Mouse (Mus musculus) megakaryocyte-erythroid progenitor cell, adult 5-6 weeks (primary cell): ENCODE results near the gene Eef2kmt. TPM values are rescaled to one million over a fixed set of nuclear protein-coding genes. Genes with fewer than 3 reads are reported as not detected.

ENCODE experiments used
- total RNA-seq, 2 experiments: library from RNA; stranded (forward) in 1 of 2; stranded (reverse) in 1 of 2; fragments of 200-1000, 215-1000 nt in 1 of 2; fragments of >200 nt in 1 of 2; fragmentation: Nextera tagmentation in 1 of 2; gene quantifications; 2 replicates each; pipeline ENCODE4 v1.2.3; 2014 to 2017

The Eef2kmt gene
- total RNA-seq, 2 experiments from 2014 or later = 23.9 to 32.4 TPM

Other genes with a start within 250 kb of the Eef2kmt start
- not detected in 2 replicates for gene Smim22, start 248.7 kb downstream of the Eef2kmt start, total RNA-seq (2014; fragmentation: Nextera tagmentation)
- not detected in 2 replicates for gene Smim22, start 248.7 kb downstream of the Eef2kmt start, total RNA-seq (2017)
- 3.4 and 24.4 TPM in 2 replicates for gene Rogdi, start 242.4 kb downstream of the Eef2kmt start, total RNA-seq (2014; fragmentation: Nextera tagmentation)
- gene Rogdi, start 242.4 kb downstream of the Eef2kmt start, total RNA-seq (2017) = 1.6 and 2.2 TPM in 2 replicates
- 68.7 and 80.2 TPM in 2 replicates for gene Glyr1, start 206.1 kb downstream of the Eef2kmt start, total RNA-seq (2014; fragmentation: Nextera tagmentation)
- 84.7 and 85.2 TPM in 2 replicates for gene Glyr1, start 206.1 kb downstream of the Eef2kmt start, total RNA-seq (2017)
- 47.5 and 48.3 TPM in 2 replicates for gene Ubn1, start 205.9 kb downstream of the Eef2kmt start, total RNA-seq (2014; fragmentation: Nextera tagmentation)
- gene Ubn1, start 205.9 kb downstream of the Eef2kmt start, total RNA-seq (2017) = 38.4 and 39.8 TPM in 2 replicates
- gene Ppl, start 123.6 kb downstream of the Eef2kmt start, total RNA-seq (2014; fragmentation: Nextera tagmentation) = not detected in 2 replicates
- not detected in 2 replicates for gene Ppl, start 123.6 kb downstream of the Eef2kmt start, total RNA-seq (2017)
- not detected in 2 replicates for gene Sec14l5, start 108.9 kb downstream of the Eef2kmt start, total RNA-seq (2014; fragmentation: Nextera tagmentation)
- gene Sec14l5, start 108.9 kb downstream of the Eef2kmt start, total RNA-seq (2017) = not detected in 2 replicates
- gene Nagpa, start 52.0 kb downstream of the Eef2kmt start, total RNA-seq (2014; fragmentation: Nextera tagmentation) = 21.1 and 23.5 TPM in 2 replicates
- gene Nagpa, start 52.0 kb downstream of the Eef2kmt start, total RNA-seq (2017) = 27.3 and 28.6 TPM in 2 replicates
- not detected in 2 replicates for gene AU021092, start 33.7 kb downstream of the Eef2kmt start, total RNA-seq (2014; fragmentation: Nextera tagmentation)
- gene AU021092, start 33.7 kb downstream of the Eef2kmt start, total RNA-seq (2017) = not detected in 2 replicates
- 18.7 and 23.5 TPM in 2 replicates for gene Alg1, start 22.4 kb downstream of the Eef2kmt start, total RNA-seq (2014; fragmentation: Nextera tagmentation)
- gene Alg1, start 22.4 kb downstream of the Eef2kmt start, total RNA-seq (2017) = 9.3 and 11.6 TPM in 2 replicates